Mouse (Mus musculus) CD8-positive naive resting alpha-beta T cell, adult 2 months (primary cell): ENCODE data around the gene Apobec1.
"Not testable (repeated sequence)": the region's sequence is repeated elsewhere in the genome, so short reads cannot be mapped to it uniquely, and the experiment has no call there.

Experiments
- DNase-seq, 2 experiments: peaks; one replicate each; pipeline ENCODE4 v3.0.0; 2022; ENCODE audit warnings: low read depth in 2 of 2, low spot score in 2 of 2

The Apobec1 gene

DNA sequence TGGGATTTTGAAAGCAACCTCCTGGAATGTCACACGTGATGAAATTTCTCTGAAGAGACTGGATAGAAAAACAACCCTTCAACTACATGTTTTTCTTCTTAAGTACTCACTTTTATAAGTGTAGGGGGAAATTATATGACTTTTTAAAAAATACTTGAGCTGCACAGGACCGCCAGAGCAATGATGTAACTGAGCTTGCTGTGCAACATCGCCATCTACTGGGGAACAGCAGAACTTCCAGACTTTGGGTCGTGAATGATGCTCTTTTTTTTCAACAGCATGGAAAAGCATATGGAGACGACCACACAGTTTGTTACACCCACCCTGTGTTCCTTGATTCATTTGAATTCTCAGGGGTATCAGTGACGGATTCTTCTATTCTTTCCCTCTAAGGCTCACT lies 39.8 kb downstream of the Apobec1 start:
- DNase-seq = peak; percentile 28 to 54

DNA sequence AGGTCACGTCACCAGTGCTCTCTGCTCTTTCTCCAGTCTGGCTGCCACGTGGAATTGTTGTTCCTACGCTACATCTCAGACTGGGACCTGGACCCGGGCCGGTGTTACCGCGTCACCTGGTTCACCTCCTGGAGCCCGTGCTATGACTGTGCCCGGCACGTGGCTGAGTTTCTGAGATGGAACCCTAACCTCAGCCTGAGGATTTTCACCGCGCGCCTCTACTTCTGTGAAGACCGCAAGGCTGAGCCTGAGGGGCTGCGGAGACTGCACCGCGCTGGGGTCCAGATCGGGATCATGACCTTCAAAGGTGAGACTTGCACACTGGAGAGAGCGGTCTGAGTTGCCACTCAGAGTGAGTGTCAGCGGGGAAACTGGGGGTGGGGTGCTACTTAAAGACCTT lies 41.2 kb downstream of the Apobec1 start:
- DNase-seq = no peak

DNA sequence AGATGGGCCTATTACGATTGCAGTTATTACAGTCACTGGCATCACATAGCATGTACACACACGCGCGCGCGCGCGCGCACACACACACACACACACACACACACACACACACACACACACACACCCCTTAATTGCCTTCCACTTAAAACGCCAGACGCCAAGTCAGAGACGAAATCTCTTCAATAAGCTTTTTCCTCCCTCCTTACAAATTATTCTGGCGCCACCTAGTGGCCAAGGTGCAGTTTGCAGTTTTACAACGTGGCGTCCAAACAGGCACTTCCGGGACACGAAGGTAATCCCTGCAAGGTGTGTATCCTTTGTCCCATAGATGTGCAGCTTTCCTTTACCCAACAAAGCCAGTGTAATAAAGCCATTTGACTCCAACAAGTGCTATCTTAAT lies 41.8 kb downstream of the Apobec1 start:
- DNase-seq = peak; percentile 68 to 78

DNA sequence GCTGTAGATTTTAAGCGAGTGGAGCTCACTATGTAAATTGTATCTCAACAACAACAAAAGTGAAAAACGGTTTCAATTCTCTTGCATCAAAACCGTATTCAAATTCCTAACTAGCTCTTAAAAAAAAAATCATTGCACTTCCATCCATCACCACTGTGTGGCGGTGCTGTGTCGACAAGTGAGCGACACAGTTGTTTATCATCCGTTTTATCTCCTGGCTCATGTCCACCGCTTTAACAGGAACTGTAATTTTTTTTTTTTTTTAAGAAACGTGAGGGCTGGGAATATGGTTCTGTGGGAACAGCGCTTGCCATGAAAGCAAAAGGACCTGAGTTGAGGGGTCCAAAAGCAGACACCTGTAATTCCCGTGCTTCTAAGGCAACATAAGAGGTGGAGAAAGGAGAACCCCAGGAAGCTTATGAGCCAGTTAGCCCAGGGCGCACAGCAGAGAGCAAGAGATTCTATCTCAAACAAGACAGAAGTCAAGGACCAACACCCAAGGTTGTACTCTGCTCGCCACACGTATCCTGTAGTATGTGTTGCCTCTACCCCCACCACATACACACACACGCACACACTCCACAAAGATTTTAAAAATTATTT lies 45.2 kb downstream of the Apobec1 start:
- peak; percentile 24 to 60 for DNase-seq

DNA sequence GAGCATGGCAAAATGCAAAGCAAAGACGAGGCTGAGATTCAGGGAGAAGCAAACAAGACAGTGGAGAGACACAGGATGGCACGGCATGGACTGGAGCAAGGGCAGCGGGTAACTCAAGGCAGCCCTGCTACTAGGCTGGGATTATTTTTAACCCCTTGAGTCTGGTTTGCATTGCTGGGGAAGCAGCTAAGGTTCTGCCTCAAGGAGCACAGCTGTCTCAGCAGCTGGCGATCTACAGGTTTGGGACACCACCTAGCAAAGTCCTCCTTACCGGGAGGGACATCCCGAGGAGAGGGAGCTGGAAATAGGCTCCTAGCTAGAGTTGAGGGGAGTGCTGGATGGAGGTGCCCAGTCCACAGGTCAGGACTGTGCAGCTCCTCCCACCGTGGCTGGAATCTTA lies 47.0 kb downstream of the Apobec1 start:
- no peak for DNase-seq

DNA sequence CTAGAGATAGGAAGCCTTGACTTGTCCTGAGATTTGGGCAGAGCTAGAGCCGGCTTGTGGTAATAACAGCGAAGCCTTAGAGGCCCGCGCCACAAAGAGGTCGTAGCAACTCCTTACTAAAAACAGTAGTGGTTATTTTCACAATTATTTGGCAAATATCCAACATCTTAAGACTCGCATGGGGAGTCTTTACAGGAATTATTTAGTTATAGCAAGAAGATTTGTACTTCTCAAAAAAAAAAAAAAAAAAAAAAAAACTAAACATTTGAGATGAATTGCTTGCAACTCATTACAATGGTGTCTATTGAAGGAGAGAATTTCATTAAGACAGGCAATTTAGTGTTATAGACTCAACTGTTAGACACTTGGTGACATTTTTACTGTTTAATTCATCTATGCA lies 48.1 kb downstream of the Apobec1 start:
- DNase-seq = no peak

DNA sequence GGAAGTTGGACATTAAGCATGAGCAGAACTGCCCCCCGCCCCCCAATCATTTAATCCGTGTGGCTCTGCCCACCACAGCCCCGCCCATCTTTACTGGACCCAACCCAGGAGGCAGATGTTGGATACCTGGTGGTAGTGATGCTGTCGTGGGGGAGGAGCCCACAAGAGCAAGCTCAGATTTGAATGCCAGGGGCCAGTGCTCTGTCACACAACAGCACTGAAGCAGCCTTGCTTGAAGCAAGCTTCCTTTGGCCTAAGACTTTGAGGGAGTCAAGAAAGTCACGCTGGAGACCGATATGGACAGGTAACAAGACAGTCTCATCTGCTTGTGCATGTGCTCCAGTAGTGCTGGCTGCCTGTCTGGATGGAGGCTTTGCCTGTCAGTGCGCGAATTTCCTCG lies 48.6 kb downstream of the Apobec1 start, which contains the start of gene Aicda:
Gene Aicda (plus strand): TSS at position 196 of the 400 bp plus-strand sequence.
- no peak for DNase-seq

DNA sequence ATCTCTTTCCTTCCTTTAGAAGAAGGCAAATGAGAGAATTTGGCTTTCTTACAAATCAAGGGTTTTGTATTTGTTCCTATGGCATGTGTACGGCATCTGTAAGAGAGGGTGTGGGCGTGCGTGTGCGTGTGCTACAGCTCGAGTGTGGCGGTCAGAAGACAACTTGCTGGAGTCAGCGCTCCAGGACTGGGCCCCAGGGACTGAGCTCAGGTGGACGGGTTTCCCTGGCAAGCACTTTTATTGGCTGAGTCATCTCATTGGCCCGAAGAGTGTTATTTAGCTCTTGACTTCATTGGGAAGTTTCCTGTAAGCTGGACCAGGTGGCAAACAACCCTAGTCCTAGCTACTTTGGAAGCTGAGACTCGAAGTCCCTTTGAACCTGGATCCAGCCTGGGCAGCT lies 56.3 kb downstream of the Apobec1 start:
- DNase-seq = no peak

DNA sequence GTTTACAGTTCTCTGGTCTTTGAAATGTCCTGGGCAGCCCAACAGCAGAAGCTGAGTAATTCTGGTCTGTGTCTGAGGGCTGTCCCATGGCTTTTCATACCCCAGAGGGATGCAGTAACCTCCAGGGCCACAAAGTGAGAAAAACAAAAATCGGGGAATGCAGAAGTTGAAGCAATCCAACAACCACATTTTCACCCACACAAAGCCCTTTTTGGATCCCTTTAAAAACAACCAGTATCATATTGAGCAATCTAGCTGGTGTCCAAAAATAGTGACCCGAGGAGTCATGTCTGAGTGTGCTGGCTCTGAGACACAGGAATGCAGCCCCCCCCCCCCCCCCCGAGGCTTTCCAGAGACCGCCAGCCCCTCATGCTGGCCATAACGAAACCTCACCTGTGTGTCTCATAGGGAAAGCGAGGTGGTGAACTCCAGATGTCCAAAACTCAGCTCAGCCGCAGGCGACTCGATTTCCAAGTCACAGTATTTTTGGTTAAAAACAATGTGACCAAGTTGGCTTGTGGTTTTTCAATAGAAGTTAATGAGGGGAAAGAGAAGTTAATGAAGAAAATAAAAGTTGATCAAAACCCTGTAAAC lies 56.9 kb downstream of the Apobec1 start:
- DNase-seq = no peak

DNA sequence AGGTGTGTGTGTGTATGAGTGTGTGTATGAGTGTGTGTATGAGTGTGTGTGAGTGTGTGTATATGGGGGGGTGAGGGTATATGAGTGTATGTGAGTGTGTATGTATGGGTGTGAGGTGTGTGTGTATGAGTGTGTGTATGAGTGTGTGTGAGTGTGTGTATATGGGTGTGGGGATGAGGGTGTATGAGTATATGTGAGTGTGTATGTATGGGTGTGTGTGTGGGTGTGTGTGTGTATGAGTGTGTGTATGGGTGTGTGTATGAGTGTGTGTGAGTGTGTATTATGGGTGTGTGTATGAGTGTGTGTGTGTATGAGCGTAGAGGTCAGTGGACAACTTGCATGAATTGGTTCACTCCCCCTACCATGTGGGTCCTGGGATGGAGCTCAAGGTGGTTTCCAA lies 57.6 kb downstream of the Apobec1 start:
- no peak for DNase-seq

DNA sequence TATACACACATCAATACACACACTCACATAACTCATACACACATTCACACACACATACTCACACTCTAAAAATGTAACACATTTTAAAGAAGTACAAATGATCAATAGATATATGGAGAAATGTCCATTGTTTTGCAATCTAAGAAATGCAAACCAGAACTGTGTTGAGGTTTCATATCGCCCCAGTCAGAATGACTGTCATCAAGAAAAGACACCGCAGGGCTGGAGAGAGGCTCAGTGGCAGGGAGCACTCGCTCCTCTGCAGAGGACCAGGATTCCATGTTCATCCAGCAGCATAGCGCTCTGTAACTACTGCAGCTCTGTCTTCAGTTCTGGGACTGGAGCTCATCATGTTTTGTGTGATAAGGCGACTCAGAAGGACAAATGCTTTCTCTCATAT lies 58.7 kb downstream of the Apobec1 start:
- no peak for DNase-seq

DNA sequence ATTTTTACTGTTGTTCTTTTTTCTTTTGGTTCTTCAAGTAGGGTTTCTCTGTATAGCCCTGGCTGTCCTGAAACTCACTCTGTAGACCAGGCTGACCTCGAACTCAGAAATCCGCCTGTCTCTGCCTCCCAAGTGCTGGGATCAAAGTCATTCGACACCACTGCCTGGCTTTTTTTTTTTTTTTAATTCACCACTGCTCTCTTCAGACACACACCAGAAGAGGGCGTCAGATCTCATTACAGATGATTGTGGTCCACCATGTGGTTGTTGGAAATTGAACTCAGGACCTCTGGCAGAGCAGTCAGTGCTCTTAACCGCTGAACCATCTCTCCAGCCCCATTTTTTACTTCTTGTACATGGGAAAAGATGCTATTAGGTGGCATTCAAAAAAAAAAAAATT lies 59.8 kb downstream of the Apobec1 start:
- not testable (repeated sequence) for DNase-seq

DNA sequence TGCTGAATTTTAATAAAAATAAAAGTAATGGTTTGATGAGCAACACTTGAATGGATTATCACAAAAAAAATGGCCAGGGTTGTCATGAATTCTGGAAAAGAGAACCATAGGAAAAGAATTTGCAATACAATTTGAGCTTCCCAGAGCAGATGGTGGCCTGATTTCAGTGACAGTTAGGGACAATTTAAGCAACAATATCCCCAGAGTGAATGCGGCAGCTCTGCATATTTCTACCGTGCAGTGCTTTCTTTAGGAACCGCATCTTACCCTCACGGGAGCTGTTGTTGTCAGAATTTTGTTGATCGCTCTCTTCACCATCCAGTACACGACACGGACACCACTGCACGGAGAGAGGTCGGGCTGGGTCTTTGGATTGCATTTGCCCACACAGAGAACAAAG lies 62.7 kb downstream of the Apobec1 start:
- no peak for DNase-seq

DNA sequence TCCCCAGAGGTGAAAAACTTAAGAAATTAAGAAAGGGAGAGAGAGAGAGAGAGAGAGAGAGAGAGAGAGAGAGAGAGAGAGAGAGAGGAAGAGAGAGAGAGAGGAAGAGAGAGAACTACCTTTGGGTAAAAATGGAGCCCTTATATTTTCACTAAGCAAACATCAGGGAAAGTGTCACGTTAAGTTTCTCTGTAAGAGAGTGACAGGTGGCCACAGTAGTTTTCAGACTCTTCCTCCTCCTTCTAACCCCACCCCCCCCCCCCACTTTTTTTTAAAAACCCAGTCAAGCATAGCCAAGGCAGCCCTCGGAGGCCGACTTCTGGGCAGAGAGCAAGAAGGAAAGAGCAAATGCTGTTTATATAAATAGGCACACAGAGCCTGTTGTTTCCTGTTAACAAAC lies 68.2 kb downstream of the Apobec1 start:
- DNase-seq = no peak

DNA sequence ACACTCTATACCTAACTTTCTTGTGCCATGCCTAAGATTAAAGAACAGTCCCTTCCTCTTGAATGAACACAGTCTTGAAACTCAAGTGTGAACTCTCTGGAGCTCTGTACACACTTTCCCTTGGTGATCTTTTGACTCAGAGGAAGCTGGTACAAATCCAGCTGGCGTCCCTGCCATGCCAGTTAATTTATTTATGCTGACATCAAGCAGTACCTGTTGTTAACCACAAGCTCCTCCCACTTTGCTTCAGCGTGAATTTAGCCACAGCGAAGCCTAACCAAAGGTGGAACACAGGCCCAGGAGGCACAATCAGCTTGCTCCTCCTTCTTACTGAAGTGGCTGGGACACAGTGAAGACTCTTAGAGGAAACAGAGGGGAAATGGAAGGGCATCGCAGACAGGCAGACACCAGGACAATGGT lies 69.4 kb downstream of the Apobec1 start:
- no peak for DNase-seq

DNA sequence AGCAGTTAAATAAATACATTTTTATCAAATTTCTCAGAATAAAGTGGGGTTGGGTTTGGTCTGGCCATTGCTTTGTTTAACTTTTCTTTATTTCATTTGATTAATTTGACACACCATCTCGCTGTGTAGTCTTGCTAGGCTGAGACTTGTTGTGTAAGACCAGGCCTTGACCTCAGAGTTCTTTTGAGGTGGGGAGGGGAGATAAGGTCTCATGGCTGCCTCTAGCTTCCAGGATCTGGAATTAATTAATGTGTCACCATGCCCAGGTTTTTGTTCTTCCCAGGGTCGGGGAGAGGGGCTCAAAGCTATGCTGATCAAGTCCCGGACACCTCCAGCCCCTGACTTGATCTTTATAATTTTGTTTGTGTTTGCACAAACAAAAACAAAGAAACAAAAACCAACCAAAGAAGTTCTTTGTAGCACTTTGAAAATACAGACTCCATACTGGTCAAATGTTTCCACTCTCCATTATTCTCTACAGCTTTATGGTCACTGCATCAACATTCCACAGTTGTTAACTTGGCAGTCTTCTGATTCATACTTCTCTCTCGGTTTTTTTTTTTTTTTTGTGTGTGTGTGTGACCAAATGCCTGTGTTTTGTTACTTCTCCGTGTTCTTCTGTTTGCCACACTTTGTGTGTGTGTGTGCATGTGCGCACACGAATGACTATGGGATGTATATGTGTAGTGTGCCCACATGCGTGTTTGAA lies 70.6 kb downstream of the Apobec1 start:
- no peak for DNase-seq

DNA sequence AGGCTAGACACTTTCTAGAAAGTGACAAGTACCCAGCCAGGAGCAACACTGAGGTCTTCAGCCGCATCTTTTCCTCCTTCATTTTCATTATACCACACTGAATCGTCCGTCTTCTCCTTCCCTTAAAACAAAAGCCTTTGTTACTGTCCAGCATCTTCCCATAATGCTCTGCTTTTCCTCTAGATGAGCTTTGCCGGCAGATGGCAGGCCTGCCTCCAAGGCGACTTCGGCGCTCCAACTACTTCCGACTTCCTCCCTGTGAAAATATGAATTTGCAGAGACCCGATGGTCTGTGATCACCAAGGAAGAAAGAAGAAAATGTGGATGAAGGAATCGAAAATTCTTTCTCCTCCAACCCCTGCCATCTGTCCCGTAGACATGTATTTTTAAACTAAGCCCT lies 74.1 kb downstream of the Apobec1 start:
- no peak for DNase-seq
